Mouse (Mus musculus) adrenal gland (tissue): ENCODE measurements around the gene Amigo3.

Experiments used
- intact Hi-C: fragments of 180-260 bp; cut with DNase I; formaldehyde crosslinking; loops from one replicate; pipeline ENCODE4 v1.15.1; 2025
- microRNA-seq, 2 experiments: library from miRNA; unstranded; fragments of <30 nt; microRNA quantifications; one replicate each; pipeline ENCODE4; 2019

Gene Amigo3

GRCm38 (mm10) chr9:108080168-108080567 is 27.2 kb downstream of the Amigo3 start, which contains the start of gene Mst1:
Mst1 (plus strand) TSS chr9:108080436.
- intact Hi-C loops = no loop called here

- intact Hi-C loops = no loop called here
Measured at GRCm38 (mm10) chr9:108082549-108082948, 29.6 kb downstream of the Amigo3 start.

GRCm38 (mm10) chr9:108082988-108083431 is 30.1 kb downstream of the Amigo3 start, which contains the start of gene Rnf123:
Rnf123 (minus strand) TSS chr9:108083346.
- intact Hi-C loops = no loop called here

GRCm38 (mm10) chr9:108083561-108083960 is 30.6 kb downstream of the Amigo3 start:
- intact Hi-C loops = no loop called here

- intact Hi-C loops = no loop called here
Measured at GRCm38 (mm10) chr9:108085261-108085660, 32.3 kb downstream of the Amigo3 start.

- intact Hi-C loops = no loop called here
Measured at GRCm38 (mm10) chr9:108090611-108091120, 37.7 kb downstream of the Amigo3 start.

GRCm38 (mm10) chr9:108093586-108093985 is 40.6 kb downstream of the Amigo3 start:
- intact Hi-C loops = no loop called here

GRCm38 (mm10) chr9:108094184-108094941 is 41.4 kb downstream of the Amigo3 start, which contains the start of gene Apeh:
Apeh (minus strand) TSS chr9:108094606.
- intact Hi-C loops = loop anchor here (2.0 kb wide), 1 partner anchor 44 kb away; no protein-coding TSS in a partner anchor

GRCm38 (mm10) chr9:108094998-108095411 is 42.0 kb downstream of the Amigo3 start:
- intact Hi-C loops = loop anchor here (2.0 to 5.0 kb wide), 3 partner anchors 44 to 187 kb away; no protein-coding TSS in a partner anchor

GRCm38 (mm10) chr9:108095518-108095917 is 42.6 kb downstream of the Amigo3 start:
- intact Hi-C loops = loop anchor here (2.0 to 5.0 kb wide), 3 partner anchors 43 to 187 kb away; no protein-coding TSS in a partner anchor

GRCm38 (mm10) chr9:108095949-108096712 is 43.2 kb downstream of the Amigo3 start:
- intact Hi-C loops = loop anchor here (2.0 to 5.0 kb wide), 3 partner anchors 43 to 186 kb away; no protein-coding TSS in a partner anchor

GRCm38 (mm10) chr9:108099619-108100018 is 46.7 kb downstream of the Amigo3 start:
- intact Hi-C loops = loop anchor here (5.0 kb wide), 2 partner anchors 103 to 183 kb away; no protein-coding TSS in a partner anchor

GRCm38 (mm10) chr9:108104766-108105548 is 52.0 kb downstream of the Amigo3 start:
- intact Hi-C loops = no loop called here

Small RNAs within 50 kb of the gene (microRNA-seq; reads per million reads assigned to microRNA genes)
- gene Gm47303 (0 reads per million in 2 experiments), gene Mir7088 (0 reads per million in 2 experiments)
